Mouse (Mus musculus) intestine, postnatal 0 days (tissue): ENCODE data around the gene Kcnip4. TPM values are rescaled to one million over a fixed set of nuclear protein-coding genes. Genes with fewer than 3 reads are reported as not detected.
A peak's percentile ranks its signal among the peaks of the same experiment; 100 is the strongest.

ENCODE experiments used
- ATAC-seq: fragments of 200-750 bp; cut with Nextera tagmentation; 2 replicates; pipeline ENCODE4 v1.8.0; 2017; ENCODE audit warnings: mild to moderate bottlenecking, moderate TSS enrichment, moderate library complexity
- H3K27ac ChIP-seq: fragments of 300-500 bp; sonication (generic); 2 replicates; pipeline ENCODE4 v1.5.1; 2014; ENCODE audit warnings: mild to moderate bottlenecking, low read depth, low read length, moderate library complexity
- H3K27me3 ChIP-seq: fragments of 300-500 bp; sonication (generic); replicated peaks from 2 replicates; pipeline ENCODE4 v1.6.1; 2014; ENCODE audit warnings: low read length, mixed read lengths; ENCODE audit not compliant: control insufficient read depth, insufficient read depth
- H3K36me3 ChIP-seq: fragments of 300-500 bp; sonication (generic); 2 replicates; pipeline ENCODE4 v1.6.1; 2014; ENCODE audit warnings: mild to moderate bottlenecking, moderate library complexity; ENCODE audit not compliant: control insufficient read depth, insufficient read depth
- H3K4me1 ChIP-seq: fragments of 300-500 bp; sonication (generic); replicated peaks from 2 replicates; pipeline ENCODE4 v1.6.1; 2014; ENCODE audit warnings: antibody characterized with exemption, low read length, mixed read lengths; ENCODE audit not compliant: control insufficient read depth, insufficient read depth
- H3K4me2 ChIP-seq: fragments of 300-500 bp; sonication (generic); replicated peaks from 2 replicates; pipeline ENCODE4 v1.6.1; 2014; ENCODE audit warnings: low read depth, mild to moderate bottlenecking, moderate library complexity
- H3K4me3 ChIP-seq: fragments of 300-500 bp; sonication (generic); 2 replicates; pipeline ENCODE4 v1.5.1; 2014; ENCODE audit warnings: low read depth, low read length
- H3K9ac ChIP-seq: fragments of 300-500 bp; sonication (generic); 2 replicates; pipeline ENCODE4 v1.6.1; 2014; ENCODE audit warnings: mild to moderate bottlenecking, low read depth, low read length
- H3K9me3 ChIP-seq: fragments of 300-500 bp; sonication (generic); 2 replicates; pipeline ENCODE4 v1.6.1; 2016; ENCODE audit warnings: mixed run types; ENCODE audit not compliant: control insufficient read depth
- CTCF ChIP-seq: sonication (generic); IDR thresholded peaks from 2 replicates; pipeline ENCODE4 v1.5.1; 2016; ENCODE audit warnings: low read depth, mild to moderate bottlenecking, control low read depth, antibody characterized with exemption, moderate library complexity
- WGBS: fragments of 180-500 bp; shearing (Covaris S2); extraction: QIAGEN DNeasy Blood & Tissue Kit; methylation state at CpG from one replicate; pipeline ENCODE4 v1.1.7; 2014; 5-methylcytosine and 5-hydroxymethylcytosine counted together
- polyA plus RNA-seq: library from polyadenylated mRNA; unstranded; fragments of >200 nt; fragmentation: Nextera tagmentation; extraction: Ambion mirVana; gene quantifications from 2 replicates; pipeline ENCODE4 v1.2.1, GENCODE M21; 2015

Gene Kcnip4
- polyA plus RNA-seq, 1 experiment from 2014 or later: 1.5 TPM

GRCm38 (mm10) chr5:49150116-49150811 lies 374.4 kb downstream of the Kcnip4 start:
- no peaks in the 10 kb centered on the region for H3K36me3 ChIP-seq

DNA sequence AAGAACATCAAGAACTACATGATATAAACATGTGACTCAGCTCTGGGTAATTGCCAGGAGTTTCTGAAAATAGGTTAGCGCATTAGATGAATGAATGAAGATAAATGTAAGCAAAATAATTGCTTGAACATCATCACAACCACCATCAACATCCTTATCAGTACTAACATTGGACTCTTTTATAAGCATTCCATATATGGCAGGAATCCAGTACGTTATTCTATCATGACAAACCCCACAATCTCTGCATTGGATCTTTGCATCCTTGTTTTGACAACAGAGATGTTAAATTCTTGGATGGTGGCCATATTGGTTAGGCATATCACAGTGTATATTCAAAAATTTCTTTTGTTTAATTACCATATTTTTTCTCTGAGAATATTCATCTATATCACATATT lies 375.0 kb downstream of the Kcnip4 start:
- Histone ChIP-seq H3K36me3 (no peaks in the 10 kb centered on the region), H3K27ac (no peak overlapping the region), H3K9me3 (no peaks in the 10 kb centered on the region), H3K9ac (no peak overlapping the region), H3K4me1 (no peaks in the 10 kb centered on the region), H3K4me2 (no peak overlapping the region), H3K27me3 (no peaks in the 10 kb centered on the region), H3K4me3 (no peak overlapping the region)
- TF ChIP-seq CTCF: no peak
- no peak for ATAC-seq
- 60% methylated on average over 2 of the region's 2 CpGs for WGBS

More at GRCm38 (mm10) chr5:49150116-49150811, 374.4 kb downstream of the Kcnip4 start:
- H3K4me1 ChIP-seq: no peaks in the 10 kb centered on the region
- no peak overlapping the region for H3K4me3 ChIP-seq
- H3K27ac ChIP-seq: no peak overlapping the region
- H3K9ac ChIP-seq: no peak overlapping the region
- no peaks in the 10 kb centered on the region for H3K9me3 ChIP-seq
- 66% methylated on average over 2 of the region's 2 CpGs for WGBS
- ATAC-seq: no peak
- no peaks in the 10 kb centered on the region for H3K27me3 ChIP-seq
- H3K4me2 ChIP-seq: no peak overlapping the region
- no peak for TF ChIP-seq CTCF

GRCm38 (mm10) chr5:49095432-49095831 lies 429.3 kb downstream of the Kcnip4 start:
- H3K27ac ChIP-seq: no peak overlapping the region
- ATAC-seq: no peak
- no peak overlapping the region for H3K4me3 ChIP-seq
- no peaks in the 10 kb centered on the region for H3K27me3 ChIP-seq
- no peaks in the 10 kb centered on the region for H3K36me3 ChIP-seq
- no peaks in the 10 kb centered on the region for H3K9me3 ChIP-seq
- no peaks in the 10 kb centered on the region for H3K4me1 ChIP-seq
- no peak overlapping the region for H3K9ac ChIP-seq
- no peak for TF ChIP-seq CTCF
- no peak overlapping the region for H3K4me2 ChIP-seq
- WGBS: 81% methylated on average over 5 of the region's 5 CpGs

- H3K9me3 ChIP-seq: no peaks in the 10 kb centered on the region
- no peaks in the 10 kb centered on the region for H3K27me3 ChIP-seq
- no peak overlapping the region for H3K4me3 ChIP-seq
- TF ChIP-seq CTCF: peak; percentile 48
- H3K4me2 ChIP-seq: no peak overlapping the region
- H3K36me3 ChIP-seq: no peaks in the 10 kb centered on the region
- WGBS: 69% methylated on average over 2 of the region's 2 CpGs
- ATAC-seq: no peak
- no peak overlapping the region for H3K9ac ChIP-seq
- H3K27ac ChIP-seq: no peak overlapping the region
- no peaks in the 10 kb centered on the region for H3K4me1 ChIP-seq
Measured at GRCm38 (mm10) chr5:49094945-49095344, 429.8 kb downstream of the Kcnip4 start.

DNA sequence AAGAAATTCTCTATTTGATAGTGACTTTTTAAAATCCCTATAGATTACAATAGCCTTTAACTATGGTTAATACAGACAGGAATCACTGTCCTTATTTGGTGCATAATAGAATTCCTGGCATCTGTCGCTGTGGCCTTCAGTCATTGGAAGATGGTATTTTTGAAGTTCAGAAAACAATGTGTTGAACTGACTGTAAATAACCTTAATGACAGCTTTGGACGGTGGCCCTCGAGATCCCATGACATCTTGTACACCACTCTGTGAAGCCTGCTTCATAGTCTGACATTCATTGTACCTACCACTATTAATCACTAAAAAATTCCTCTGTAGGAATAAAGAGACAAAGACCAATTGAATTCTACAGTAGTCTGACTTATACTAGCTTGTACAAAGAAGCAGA lies 430.4 kb downstream of the Kcnip4 start:
- Histone ChIP-seq H3K27me3 (no peaks in the 10 kb centered on the region), H3K4me3 (no peak overlapping the region), H3K9me3 (no peaks in the 10 kb centered on the region), H3K9ac (no peak overlapping the region), H3K36me3 (no peaks in the 10 kb centered on the region), H3K4me1 (no peaks in the 10 kb centered on the region), H3K27ac (no peak overlapping the region), H3K4me2 (no peak overlapping the region)
- no peak for TF ChIP-seq CTCF
- WGBS: 80% methylated on average over 3 of the region's 3 CpGs
- ATAC-seq: no peak

DNA sequence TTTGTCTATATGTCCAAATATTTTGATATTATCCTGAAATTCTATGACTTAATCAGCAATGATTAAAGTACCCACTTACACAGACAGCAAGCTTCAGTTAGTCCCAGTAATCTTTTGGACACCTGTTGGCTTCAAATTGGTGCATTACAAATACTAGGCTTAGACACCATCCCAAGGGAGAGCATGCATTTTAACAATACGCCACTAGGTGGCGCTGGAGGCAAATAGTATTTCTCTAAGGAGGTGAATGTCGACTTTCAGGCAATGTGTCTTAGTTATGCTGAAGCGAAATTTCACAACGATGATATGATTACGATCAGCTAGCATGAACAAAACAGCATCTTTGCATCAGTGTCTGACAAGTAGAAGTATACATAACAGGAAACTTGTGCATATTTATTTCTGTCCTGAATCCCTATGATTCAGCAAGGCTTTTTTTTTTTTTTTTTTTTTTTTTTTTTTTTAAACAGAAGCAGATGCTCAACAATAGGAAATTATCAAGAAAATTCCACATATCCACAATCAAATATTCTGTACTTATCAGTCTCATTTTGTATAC lies 434.5 kb downstream of the Kcnip4 start:
- Histone ChIP-seq H3K27me3 (no peaks in the 10 kb centered on the region), H3K9ac (no peak overlapping the region), H3K4me3 (no peak overlapping the region), H3K36me3 (no peaks in the 10 kb centered on the region), H3K4me2 (no peak overlapping the region), H3K27ac (no peak overlapping the region), H3K9me3 (no peaks in the 10 kb centered on the region), H3K4me1 (no peaks in the 10 kb centered on the region)
- WGBS: 10% methylated on average over 6 of the region's 6 CpGs
- peak; percentile 93 for TF ChIP-seq CTCF
- ATAC-seq: 0 out of 2 replicates have a peak, but pooled peaks have one; percentile 43
